Mouse (Mus musculus) lung, postnatal 0 days (tissue): ENCODE data around the gene P2ry14.

Source experiments
- CTCF ChIP-seq: IDR thresholded peaks from 2 replicates; pipeline ENCODE4 v1.5.1; 2016; ENCODE audit warnings: antibody characterized with exemption, mild to moderate bottlenecking
- EP300 ChIP-seq: IDR thresholded peaks from 2 replicates; pipeline ENCODE4 v1.6.1; 2016; ENCODE audit warnings: antibody characterized with exemption, mild to moderate bottlenecking, control low read depth

GRCm38 (mm10) chr3:59176871-59177270 is 23.5 kb upstream of the P2ry14 start:
- TF ChIP-seq CTCF (no peak), EP300 (no peak)
